Mouse (Mus musculus): Measurements from ENCODE around the gene Lefty2. TPM values are rescaled to one million over a fixed set of nuclear protein-coding genes. Genes with fewer than 3 reads are reported as not detected.
A peak's percentile ranks its signal among the peaks of the same experiment; 100 is the strongest.

Gene Lefty2
- polyA plus RNA-seq, 1 experiment from 2014 or later = not detected

DNA sequence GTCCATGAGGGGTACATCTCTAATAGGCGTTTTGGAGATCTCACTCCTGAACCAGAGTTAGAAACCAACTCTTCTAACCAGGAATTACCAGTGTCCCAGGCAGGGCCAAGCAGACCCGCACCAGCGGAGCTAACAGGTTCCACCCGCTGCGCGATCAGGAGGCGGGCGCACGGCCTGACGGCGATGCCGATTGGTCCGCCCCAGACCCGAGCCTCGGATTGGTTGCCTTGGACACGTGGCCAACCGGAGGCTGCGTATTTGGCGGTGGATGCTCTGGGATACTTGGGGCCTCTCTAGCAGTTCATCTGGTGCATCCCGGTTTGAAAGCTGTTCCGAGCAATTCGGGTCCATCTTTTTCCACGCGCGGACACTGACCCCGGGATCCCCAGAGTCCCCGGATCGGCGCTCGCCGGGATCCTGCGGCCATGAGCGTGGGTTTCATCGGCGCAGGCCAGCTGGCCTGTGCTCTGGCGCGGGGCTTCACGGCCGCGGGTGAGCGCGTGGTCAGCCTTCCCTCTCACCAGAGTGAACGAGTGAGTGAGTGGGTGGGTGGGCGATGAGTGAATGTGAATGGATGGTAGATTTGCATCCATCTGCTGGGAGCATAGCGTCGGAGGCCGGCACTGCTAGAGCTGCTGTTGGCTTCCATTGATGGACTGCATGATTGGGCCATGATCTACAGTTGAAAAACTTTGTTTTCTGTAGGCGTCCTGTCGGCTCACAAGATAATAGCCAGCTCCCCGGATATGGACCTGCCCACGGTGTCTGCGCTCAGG, 11.3 kb downstream of the Lefty2 start, which contains the start of gene Pycr2:
Gene Pycr2 (plus strand): TSS at position 255 of the 776 bp plus-strand sequence.
- under 1% methylated on average over 52 of the region's 52 CpGs for WGBS
- peak within 1 kb of the TSS; percentile 97 for H3K4me2 ChIP-seq (replicated peaks; ENCODE audit: low read depth)
- H3K4me3 ChIP-seq (ENCODE audit: low read depth, low read length) = peak within 1 kb of the TSS; percentile 64
- no peaks in the 10 kb centered on the region for H3K27me3 ChIP-seq (replicated peaks; ENCODE audit: control insufficient read depth, insufficient read depth, low read length)
- H3K27ac ChIP-seq (ENCODE audit: low read depth, low read length) = peak within 1 kb of the TSS; percentile 66; the same call in 1 of the 2 replicates
- ATAC-seq = peak; percentile 97
- TF ChIP-seq CTCF (IDR thresholded peaks at IDR 0.05; ENCODE audit: low read depth) = no peak
- peak within 1 kb of the TSS; percentile 64 for H3K9ac ChIP-seq (ENCODE audit: low read depth, low read length)
- no peaks in the 10 kb centered on the region for H3K9me3 ChIP-seq (ENCODE audit: control insufficient read depth)
- H3K36me3 ChIP-seq (ENCODE audit: control insufficient read depth, insufficient read depth) = peaks cover 13% of the 10 kb centered on the region
- H3K4me1 ChIP-seq (replicated peaks; ENCODE audit: control insufficient read depth, insufficient read depth, low read length) = no peaks in the 10 kb centered on the region; the same call in 1 of the 2 replicates

DNA sequence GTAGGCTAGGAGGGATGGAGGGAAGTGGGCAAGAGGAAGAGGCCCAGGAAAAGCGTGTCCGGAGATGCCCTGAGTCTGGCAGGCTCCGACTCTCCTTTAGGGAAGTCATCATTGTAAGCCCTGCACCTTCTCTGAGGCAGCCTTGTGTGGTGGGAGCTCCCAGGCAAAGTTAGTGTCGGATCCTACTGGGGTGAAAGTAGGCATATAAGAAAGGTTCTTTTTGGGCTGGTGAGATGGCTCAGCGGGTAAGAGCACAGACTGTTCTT, 11.8 kb downstream of the Lefty2 start:
- H3K9me3 ChIP-seq (ENCODE audit: control insufficient read depth) = no peaks in the 10 kb centered on the region
- peak overlapping the region; percentile 64 for H3K9ac ChIP-seq (ENCODE audit: low read depth, low read length)
- peak overlapping the region; percentile 64 for H3K4me3 ChIP-seq (ENCODE audit: low read depth, low read length)
- peaks cover 13% of the 10 kb centered on the region for H3K36me3 ChIP-seq (ENCODE audit: control insufficient read depth, insufficient read depth)
- peak overlapping the region; percentile 97 for H3K4me2 ChIP-seq (replicated peaks; ENCODE audit: low read depth)
- no peaks in the 10 kb centered on the region for H3K27me3 ChIP-seq (replicated peaks; ENCODE audit: control insufficient read depth, insufficient read depth, low read length)
- no peak for TF ChIP-seq CTCF (IDR thresholded peaks at IDR 0.05; ENCODE audit: low read depth)
- 2% methylated on average over 5 of the region's 5 CpGs for whole genome bisulfite sequencing
- H3K4me1 ChIP-seq (replicated peaks; ENCODE audit: control insufficient read depth, insufficient read depth, low read length) = no peaks in the 10 kb centered on the region; the same call in 1 of the 2 replicates
- H3K27ac ChIP-seq (ENCODE audit: low read depth, low read length) = no peak overlapping the region
- ATAC-seq = no peak

DNA sequence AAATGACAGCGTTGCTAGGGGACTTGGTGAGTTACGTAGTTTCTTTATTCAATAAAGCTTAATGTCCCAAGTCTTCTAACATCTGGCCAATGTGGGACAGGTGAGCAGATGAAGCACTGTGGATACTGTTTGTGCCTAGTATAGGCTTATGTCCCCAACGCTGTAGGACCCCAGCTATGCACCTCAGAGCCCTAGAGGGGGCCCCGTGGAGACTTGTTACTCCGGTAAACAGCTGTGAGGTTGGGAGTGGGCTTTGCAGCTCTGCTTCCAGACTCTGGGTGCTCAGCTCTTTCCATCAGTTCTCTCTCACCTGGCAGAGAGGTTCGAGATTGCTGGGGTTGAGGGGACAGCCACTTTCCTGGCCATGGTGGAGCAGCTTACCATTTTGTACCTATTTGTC, 12.4 kb downstream of the Lefty2 start:
- no peaks in the 10 kb centered on the region for H3K27me3 ChIP-seq (replicated peaks; ENCODE audit: control insufficient read depth, insufficient read depth, low read length)
- H3K4me2 ChIP-seq (replicated peaks; ENCODE audit: low read depth) = 0 out of 2 replicates have a peak overlapping the region, but pooled peaks have one; percentile 10
- H3K9ac ChIP-seq (ENCODE audit: low read depth, low read length) = no peak overlapping the region
- no peak overlapping the region for H3K4me3 ChIP-seq (ENCODE audit: low read depth, low read length)
- no peak for TF ChIP-seq CTCF (IDR thresholded peaks at IDR 0.05; ENCODE audit: low read depth)
- no peak overlapping the region for H3K27ac ChIP-seq (ENCODE audit: low read depth, low read length)
- H3K36me3 ChIP-seq (ENCODE audit: control insufficient read depth, insufficient read depth) = peaks cover 13% of the 10 kb centered on the region
- ATAC-seq = no peak
- no peaks in the 10 kb centered on the region for H3K9me3 ChIP-seq (ENCODE audit: control insufficient read depth)
- no peaks in the 10 kb centered on the region; the same call in 1 of the 2 replicates for H3K4me1 ChIP-seq (replicated peaks; ENCODE audit: control insufficient read depth, insufficient read depth, low read length)
- 67% methylated on average over 6 of the region's 6 CpGs for WGBS

DNA sequence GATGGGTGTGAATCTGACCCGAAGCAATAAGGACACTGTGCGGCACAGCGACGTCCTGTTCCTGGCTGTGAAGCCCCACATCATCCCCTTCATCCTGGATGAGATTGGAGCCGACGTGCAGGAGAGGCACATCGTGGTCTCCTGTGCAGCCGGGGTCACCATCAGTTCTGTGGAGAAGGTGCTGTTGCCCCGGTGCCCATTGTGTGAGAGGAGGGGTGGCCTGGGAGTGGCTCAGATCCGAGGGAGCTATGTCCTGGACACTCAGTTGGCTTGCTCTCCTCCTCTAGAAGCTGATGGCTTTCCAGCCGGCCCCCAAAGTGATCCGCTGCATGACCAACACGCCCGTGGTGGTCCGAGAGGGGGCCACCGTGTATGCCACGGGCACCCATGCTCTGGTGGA, 13.0 kb downstream of the Lefty2 start:
- ATAC-seq = no peak
- Histone ChIP-seq H3K27ac (ENCODE audit: low read depth, low read length) (no peak overlapping the region), H3K4me3 (ENCODE audit: low read depth, low read length) (no peak overlapping the region), H3K4me1 (replicated peaks; ENCODE audit: control insufficient read depth, insufficient read depth, low read length) (no peaks in the 10 kb centered on the region; the same call in 1 of the 2 replicates), H3K4me2 (replicated peaks; ENCODE audit: low read depth) (no peak overlapping the region), H3K27me3 (replicated peaks; ENCODE audit: control insufficient read depth, insufficient read depth, low read length) (no peaks in the 10 kb centered on the region), H3K9me3 (ENCODE audit: control insufficient read depth) (no peaks in the 10 kb centered on the region), H3K36me3 (ENCODE audit: control insufficient read depth, insufficient read depth) (peaks cover 13% of the 10 kb centered on the region), H3K9ac (ENCODE audit: low read depth, low read length) (no peak overlapping the region)
- 94% methylated on average over 17 of the region's 17 CpGs for WGBS
- TF ChIP-seq CTCF (IDR thresholded peaks at IDR 0.05; ENCODE audit: low read depth) = no peak

DNA sequence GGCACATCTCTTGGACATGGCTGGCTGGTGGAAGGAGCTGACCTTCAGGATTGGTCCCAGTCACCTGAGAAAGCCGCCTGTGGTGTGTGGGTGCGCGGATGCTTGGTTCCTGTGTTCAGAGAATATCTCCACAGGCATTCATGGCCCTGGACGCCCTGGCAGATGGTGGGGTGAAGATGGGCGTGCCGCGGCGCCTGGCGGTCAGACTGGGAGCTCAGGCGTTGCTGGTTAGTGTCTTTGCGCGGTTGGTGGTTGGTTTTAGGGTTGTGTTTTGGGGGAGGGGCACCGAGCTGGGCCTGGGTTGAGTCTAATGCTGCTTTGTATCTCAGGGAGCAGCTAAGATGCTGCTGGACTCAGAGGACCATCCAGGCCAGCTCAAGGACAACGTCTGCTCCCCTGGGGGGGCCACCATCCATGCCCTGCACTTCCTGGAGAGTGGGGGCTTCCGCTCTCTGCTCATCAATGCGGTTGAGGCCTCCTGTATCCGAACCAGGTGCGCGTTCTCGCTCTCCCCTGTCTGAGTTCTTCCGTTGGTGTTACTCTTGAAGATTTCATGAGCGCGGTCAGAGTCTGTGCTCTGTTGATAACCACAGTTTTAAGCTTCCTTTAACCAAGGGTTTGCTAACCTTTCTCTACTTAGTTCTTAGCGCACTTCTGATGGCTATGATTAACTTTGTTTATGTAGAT, 13.7 kb downstream of the Lefty2 start:
- Histone ChIP-seq H3K4me3 (ENCODE audit: low read depth, low read length) (no peak overlapping the region), H3K9ac (ENCODE audit: low read depth, low read length) (no peak overlapping the region), H3K36me3 (ENCODE audit: control insufficient read depth, insufficient read depth) (peaks cover 13% of the 10 kb centered on the region), H3K4me2 (replicated peaks; ENCODE audit: low read depth) (no peak overlapping the region), H3K27me3 (replicated peaks; ENCODE audit: control insufficient read depth, insufficient read depth, low read length) (no peaks in the 10 kb centered on the region), H3K4me1 (replicated peaks; ENCODE audit: control insufficient read depth, insufficient read depth, low read length) (no peaks in the 10 kb centered on the region; the same call in 1 of the 2 replicates), H3K27ac (ENCODE audit: low read depth, low read length) (no peak overlapping the region), H3K9me3 (ENCODE audit: control insufficient read depth) (no peaks in the 10 kb centered on the region)
- ATAC-seq = no peak
- 91% methylated on average over 24 of the region's 24 CpGs for WGBS
- TF ChIP-seq CTCF (IDR thresholded peaks at IDR 0.05; ENCODE audit: low read depth) = no peak

DNA sequence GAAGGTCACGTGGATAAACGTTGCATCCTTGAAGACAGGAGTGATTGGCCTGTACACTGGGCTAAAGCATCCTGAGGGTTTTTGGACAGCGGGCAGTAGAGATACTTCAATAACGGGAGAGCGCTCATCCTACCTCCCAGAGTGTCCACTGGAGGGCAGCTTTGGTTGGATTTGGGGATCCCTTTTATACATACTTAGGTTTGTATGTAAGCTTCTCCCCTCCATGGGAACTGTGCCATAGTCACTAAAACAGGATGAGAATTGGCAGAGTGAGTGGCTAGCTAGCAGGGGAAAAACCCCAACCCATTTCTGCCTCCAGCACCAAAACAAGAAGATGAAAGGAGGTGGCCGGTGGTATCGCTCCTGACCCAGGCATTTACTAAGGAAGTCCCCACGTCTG, 18.2 kb downstream of the Lefty2 start:
- Histone ChIP-seq H3K9me3 (ENCODE audit: control insufficient read depth) (no peaks in the 10 kb centered on the region), H3K4me2 (replicated peaks; ENCODE audit: low read depth) (0 out of 2 replicates have a peak overlapping the region, but pooled peaks have one; percentile 31), H3K4me1 (replicated peaks; ENCODE audit: control insufficient read depth, insufficient read depth, low read length) (no peaks in the 10 kb centered on the region), H3K27me3 (replicated peaks; ENCODE audit: control insufficient read depth, insufficient read depth, low read length) (no peaks in the 10 kb centered on the region), H3K27ac (ENCODE audit: low read depth, low read length) (no peak overlapping the region), H3K4me3 (ENCODE audit: low read depth, low read length) (no peak overlapping the region), H3K36me3 (ENCODE audit: control insufficient read depth, insufficient read depth) (peaks cover 13% of the 10 kb centered on the region), H3K9ac (ENCODE audit: low read depth, low read length) (no peak overlapping the region)
- no peak for ATAC-seq
- TF ChIP-seq CTCF (IDR thresholded peaks at IDR 0.05; ENCODE audit: low read depth) = peak; percentile 65
- 57% methylated on average over 8 of the region's 8 CpGs for WGBS

Measured in intestine, postnatal 0 days (tissue).